Mouse (Mus musculus): ENCODE results near the gene Kcnj10. TPM values are rescaled to one million over a fixed set of nuclear protein-coding genes. Genes with fewer than 3 reads are reported as not detected.
A peak's percentile ranks its signal among the peaks of the same experiment; 100 is the strongest.

Kcnj10 gene
- total RNA-seq (2015) = 0.23 and 0.42 TPM in 2 replicates
- 0.26 and 0.28 TPM in 2 replicates for total RNA-seq (2017)

DNA sequence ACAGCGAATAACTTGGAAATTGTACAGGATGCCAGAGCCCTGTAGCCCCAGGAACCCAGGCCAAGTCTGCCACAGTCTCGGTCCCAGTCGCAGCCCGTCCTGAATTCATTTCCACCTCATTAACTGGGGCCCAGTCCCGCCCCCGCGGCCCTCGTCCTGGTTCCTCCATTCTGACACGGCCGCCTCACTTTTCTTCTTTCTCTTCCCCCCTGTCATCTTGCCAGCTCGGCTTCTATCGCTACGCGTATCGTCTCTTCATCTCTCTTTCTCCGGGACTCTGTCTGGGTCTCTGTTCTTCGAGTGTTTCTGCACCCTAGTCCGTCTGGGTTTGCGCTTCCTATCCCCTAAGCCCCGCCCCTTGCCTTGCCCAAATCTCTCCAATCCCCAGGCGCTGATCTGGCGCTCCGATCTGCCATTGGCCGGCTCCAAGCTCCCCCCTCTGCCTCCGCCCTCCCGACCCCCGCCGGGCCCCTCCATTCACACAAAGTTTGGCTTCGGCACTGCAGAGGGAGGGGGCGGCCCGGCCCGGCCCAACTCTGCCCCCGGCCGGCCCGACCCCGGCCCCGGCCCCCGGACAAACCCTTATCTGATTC is at the start of gene Kcnj10:
Gene Kcnj10 (plus strand): TSS at position 482 of the 593 bp plus-strand sequence.
- ATAC-seq (ENCODE audit: poor library complexity, severe bottlenecking) = peak; percentile 93

DNA sequence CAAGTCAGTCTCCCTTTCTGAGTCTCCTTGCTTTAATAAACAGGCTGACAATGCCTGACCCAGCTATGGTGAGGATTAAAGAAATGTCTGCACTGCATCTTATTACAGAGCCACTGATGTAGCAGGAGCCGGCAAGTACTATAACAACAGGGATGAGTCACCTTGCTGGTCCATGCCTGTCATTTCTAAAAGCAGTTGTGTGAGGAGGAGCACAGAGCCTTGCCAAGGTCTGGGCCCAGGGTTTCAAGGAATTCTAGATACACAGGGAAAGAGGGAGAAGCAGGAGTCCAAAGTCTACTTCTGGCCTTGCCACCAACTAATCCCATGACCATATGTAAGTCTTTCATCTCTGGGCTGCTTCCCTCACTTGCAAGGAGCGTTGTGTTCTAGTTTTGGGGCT is 48.1 kb upstream of the Kcnj10 start:
- no peak for ATAC-seq (ENCODE audit: poor library complexity, severe bottlenecking)

DNA sequence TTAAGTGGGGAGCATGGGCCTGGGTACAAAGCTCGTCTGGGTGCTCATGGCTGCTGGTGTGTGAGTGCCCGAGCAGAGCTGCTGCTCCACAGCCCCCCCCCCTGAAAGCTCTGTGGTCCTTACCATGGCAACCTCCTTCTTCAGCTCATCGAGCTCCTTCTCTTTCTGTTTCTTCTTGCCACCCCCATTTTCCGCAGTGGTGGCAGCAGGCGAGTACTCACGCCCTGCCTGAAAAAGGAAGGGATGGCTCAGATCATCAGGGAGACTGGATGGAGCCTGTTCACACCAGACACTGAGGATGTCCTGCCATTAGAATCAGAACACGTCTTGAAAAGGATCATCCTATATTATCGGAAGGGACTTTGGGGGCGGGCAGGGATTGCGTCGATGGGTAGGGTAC is 47.6 kb upstream of the Kcnj10 start:
- ATAC-seq (ENCODE audit: poor library complexity, severe bottlenecking) = no peak

DNA sequence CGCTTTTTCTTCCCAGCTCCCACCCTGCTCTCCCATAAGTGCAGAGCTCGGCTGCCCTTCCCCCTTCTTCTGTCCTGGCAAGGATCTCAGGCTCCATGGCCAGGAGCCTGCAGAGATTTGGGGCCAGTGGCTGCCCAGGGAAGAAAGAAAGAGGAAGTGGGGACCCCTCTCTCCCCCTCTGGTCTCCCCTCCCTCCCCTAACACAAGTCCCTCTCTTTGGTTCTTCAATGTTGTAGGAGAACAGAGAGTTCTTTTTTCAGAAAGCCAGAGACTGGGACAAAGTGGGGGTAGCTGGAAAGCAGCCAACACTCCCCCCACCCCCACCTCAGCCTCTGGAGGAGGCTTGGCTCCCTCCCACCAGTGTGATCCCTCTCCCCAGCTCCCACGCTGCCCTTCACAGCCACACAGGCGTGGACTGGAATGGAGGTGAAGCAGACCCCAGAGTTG is 45.2 kb upstream of the Kcnj10 start:
- no peak for ATAC-seq (ENCODE audit: poor library complexity, severe bottlenecking)

DNA sequence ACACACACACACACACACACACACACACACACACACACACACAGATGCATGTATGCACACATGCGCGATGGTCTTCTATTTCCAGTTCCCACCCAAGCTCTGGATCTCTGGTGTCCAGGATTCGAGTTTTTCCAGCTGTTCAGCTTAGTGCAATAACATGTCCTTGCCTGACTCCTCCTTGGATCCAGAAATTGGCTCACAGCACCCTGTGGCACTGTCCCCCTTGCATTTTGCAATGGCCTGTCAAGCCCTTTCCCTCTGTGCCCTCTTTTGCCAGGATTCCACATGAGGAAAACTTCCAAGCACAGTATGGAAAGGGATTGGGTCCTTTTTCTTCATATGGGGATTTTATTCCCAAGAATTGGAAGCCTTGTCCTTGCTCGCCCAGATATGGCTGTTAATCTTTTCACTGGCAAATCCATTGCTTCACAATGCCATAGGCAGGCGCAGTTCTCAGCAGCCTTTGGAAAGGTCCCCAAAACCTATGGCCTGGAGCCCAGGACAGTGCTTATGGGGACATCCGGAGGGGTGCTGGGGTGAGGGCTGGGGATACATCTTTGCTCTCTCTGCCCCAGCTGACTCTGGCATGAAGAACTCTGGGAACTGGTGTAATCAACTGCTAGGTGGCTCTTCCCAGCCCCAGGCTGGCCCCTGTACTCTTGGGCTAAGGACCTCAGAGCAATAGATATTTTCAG is 44.0 kb upstream of the Kcnj10 start:
- no peak for ATAC-seq (ENCODE audit: poor library complexity, severe bottlenecking)

DNA sequence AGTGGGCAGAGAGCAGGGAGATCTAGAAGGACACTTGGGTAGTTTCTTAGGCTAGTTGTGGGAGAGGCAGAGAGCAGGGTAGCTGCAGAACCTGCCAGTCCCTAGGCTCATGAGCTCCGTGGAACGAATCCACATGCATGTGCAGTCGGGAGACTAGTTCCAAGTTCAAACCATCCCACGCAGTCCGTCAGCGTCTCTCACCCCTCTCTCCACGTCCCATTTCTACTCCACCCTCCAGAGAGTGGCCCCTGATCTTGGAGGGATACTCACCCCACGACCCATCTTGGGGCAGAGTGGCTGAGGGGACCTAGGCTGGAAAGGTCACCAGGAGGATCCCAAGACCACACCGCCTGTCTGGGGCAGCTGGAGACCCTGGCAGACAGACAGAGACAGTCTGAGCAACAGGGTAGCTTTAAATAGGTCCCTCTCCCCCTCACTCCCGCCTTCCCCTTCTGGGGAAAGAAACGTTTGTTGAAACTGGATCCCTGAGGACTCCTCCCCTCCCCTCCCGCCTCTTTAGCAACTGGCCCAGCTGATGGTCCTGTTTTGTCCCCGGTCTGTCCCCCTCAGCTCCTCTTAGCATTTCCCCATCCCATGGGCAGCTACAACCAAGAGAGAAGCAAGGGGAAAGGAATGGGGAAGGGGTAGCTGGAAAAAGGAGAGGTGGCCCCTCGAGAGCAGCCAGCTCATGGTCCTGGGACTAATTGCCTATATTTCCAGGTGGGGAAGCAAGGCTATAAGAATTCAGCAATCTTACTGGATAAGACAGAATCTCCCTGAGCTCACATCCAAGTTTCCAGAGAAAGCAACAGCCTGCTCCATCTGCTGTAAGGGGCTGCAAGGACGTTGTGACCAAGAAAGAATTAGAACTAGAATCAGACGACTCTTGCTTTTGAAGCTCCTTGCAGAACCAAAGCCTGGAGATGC is 43.1 kb upstream of the Kcnj10 start, which contains the start of gene Atp1a2:
Gene Atp1a2 (minus strand): TSS at position 454 of the 927 bp plus-strand sequence.
- no peak for ATAC-seq (ENCODE audit: poor library complexity, severe bottlenecking)

DNA sequence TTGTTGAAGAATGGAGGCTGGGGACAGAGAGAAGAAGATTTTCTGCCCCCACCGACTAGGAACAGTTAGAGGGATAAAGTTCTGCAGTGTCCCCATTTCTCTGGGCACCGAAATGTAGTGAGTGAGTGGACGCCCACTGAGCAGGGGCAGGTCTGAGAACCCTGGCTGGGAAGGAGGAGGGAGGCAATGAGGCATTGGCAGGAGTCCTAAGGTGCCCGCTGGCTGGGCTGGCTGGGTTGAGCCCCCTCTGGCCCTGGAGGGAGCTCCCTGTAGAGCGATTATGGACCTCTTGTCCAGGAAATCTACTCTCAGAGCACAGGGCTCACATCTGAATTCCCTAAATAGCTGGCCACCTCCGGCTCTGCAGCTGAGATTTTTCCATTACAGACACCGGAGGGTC is 41.5 kb upstream of the Kcnj10 start:
- ATAC-seq (ENCODE audit: poor library complexity, severe bottlenecking) = no peak

DNA sequence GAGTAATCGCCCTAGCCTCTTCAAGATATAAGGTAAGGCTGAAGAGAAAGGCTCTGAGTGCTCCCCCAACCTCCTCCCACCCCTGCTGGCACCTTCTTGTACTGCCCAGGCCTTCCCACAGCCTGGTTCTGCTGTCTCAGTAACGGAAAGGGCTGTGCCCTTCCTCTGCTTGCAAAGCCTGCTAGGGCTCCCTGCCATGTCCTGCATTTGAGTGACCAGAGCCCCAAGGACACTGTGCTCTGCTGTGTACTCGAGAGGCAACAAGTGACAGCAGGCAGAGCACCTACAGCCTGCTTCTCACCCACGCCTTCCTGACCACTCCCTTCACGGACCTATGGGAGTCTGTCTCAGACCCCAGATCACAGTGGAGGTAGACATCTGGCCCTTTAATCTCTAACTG is 40.8 kb upstream of the Kcnj10 start:
- no peak for ATAC-seq (ENCODE audit: poor library complexity, severe bottlenecking)

DNA sequence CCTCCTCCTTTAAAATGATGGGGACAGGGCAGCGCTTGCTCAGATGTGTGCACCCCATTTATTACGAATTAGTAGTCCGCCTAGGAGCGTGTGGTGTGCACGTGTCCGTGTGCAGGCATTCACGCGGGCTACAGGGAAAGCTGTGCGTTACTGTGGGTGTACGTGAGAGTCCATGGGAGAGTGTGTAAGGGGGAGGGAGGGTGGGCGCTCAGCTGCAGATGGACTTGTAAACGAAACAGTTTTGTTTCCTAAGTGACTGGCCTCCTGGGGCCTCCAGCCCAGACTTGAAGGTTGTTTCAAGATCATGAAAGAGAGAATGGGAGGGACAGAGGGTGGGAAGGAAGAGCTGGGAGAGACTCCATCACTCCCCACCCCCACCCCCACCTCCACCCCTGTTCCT is 39.8 kb upstream of the Kcnj10 start:
- ATAC-seq (ENCODE audit: poor library complexity, severe bottlenecking) = no peak

DNA sequence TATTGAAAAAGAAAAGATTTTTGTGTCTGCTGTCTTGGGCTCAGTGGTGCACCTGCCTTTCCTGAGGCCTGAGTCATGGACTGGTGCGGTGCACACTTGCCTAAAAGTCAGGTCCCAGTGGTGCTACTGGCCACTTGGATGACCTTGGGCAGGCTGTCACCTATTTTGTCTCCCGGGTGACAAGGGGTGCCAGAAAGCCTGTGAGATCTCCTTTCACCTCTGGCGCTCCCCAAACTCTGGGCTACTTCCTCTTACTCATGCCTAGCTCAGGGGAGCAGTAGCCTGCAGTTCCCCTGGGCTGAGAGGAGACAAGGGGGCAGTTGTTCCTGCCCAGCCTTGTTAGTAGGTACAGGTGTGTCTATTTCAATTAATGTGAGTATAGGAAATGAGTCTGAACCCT is 38.7 kb upstream of the Kcnj10 start:
- ATAC-seq (ENCODE audit: poor library complexity, severe bottlenecking) = peak; percentile 43; the same call in 1 of the 2 replicates

DNA sequence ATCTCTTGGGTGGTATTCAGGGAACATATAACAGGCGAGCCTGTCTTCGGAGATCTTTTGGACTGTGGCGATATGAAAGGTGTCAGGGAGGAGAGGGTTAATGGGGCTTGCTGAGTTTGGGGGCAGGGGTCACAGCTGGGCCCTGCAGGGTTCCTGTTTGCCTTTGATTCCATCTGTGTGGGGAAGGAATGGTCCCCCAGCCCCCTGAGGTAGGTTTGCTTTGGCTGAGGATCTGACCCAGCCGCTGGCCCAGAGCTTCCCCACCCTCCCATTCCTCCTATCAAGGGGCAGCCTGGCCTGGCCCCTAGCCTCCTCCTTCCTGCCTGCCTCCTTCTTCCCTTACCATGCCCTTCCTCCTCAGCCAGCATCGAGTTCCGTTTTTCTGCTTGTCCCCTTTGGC is 38.2 kb upstream of the Kcnj10 start:
- no peak for ATAC-seq (ENCODE audit: poor library complexity, severe bottlenecking)

DNA sequence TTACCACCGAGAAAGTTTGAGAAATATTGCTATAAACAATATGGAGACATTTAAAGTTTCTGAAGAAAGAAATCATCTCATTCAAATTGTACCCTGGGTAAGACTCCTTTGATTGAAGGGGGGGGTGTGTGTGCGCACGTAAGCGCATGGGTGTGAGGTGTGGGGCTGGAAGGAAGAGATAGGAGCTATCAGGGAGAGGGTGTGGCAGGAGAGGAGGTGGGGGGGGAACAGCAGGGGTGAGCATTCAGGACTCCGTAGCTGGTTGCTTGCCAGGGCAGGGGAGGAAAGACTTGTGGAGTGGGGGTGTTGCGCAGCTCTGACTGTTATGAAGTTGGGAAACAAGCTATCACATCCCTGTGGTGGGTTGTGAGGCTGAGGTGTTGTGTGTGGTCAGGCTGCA is 36.6 kb upstream of the Kcnj10 start:
- no peak for ATAC-seq (ENCODE audit: poor library complexity, severe bottlenecking)

DNA sequence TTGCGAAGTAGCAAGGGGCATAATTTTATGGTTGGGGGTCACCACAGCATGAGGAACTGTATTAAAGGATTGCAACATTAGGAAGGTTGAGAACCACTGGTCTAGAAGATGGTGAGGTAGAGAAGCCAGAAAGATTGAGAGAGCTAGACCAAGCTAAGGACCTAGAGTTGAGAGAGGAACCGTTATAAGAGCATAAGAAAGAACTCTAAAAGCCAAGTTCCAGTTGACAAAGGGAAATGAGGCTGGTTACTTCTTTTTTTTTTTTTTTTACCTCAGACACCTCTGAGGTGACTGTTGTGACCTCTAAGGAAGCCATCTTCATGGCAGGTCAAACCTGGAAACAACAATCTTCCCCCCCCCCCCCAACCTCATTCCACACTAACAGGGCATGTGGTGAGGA is 35.9 kb upstream of the Kcnj10 start:
- no peak for ATAC-seq (ENCODE audit: poor library complexity, severe bottlenecking)

DNA sequence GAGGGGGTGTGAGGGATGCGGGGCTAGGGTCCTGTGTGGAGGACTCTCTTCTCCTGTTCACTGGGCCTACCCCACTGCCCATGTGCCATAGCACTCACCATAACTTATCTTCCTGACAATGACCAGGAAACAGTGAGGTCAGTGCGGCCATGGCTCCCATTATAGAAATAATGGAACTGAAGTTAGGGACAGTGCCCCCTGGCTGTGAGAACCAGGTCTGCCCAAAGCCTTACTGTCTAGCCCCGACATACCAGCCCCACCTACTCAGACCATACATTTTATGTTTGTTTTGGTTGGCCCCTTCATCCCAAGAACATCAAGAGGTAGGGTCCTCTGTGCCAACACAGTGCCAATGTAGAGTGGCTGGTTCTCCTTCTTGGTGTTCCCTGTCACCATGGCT is 35.4 kb upstream of the Kcnj10 start:
- no peak for ATAC-seq (ENCODE audit: poor library complexity, severe bottlenecking)

DNA sequence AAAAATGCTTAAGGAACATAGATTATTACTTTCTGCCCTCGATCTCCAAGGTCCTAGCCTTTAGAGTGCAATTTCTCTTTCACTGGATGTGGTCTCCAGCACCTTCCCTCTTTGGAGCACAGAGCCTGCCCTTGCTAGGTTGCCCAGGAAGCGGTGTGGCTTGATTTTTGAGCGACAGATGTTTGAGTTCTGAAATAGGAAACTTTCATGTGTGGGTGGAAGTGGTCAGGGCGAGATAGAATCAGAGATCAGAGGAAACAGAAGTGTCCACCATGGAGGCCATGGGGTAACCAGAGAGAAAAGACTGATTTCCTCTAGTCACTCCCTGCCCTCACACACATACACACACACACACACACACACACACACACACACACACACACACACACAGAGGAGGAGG is 34.8 kb upstream of the Kcnj10 start:
- ATAC-seq (ENCODE audit: poor library complexity, severe bottlenecking) = peak; percentile 50

DNA sequence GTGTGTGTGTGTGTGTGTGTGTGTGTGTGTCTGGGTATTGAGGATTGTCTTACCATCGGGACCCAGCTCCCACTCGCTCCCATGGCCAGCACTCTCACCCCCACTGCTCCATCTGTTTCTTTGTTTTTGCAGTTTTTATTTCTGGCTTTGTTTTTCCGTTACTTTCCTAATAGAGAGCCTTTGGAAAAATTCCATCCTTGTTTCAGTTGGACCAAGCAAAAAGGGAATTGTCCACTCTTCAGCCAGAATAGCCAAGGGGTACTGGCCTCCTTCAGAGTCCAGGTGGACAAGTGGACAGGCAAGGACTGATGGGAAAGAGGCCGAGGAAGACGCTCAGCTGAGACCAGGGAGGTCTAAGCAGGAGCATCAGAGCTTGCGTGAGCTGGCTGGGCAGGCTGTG is 34.1 kb upstream of the Kcnj10 start:
- ATAC-seq (ENCODE audit: poor library complexity, severe bottlenecking) = no peak

DNA sequence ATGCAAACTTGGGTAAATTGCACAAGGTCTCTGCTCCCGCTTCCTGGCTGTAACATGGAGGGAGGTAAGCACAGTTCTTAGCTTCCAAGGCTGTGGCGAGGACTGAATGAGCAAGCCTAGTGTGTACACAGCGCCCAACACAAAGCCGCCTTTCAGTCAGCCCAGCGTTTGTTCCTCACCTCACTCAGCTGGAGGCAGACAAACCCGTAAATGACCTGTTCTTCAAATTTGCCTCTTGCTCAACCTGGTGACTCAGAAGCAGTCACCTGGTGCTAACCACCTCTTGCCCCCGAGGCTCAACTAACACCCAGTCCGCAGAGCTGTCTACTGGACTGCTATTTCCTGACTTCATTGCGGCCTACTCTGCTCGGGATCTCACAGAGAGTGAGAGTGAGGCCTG is 33.1 kb upstream of the Kcnj10 start:
- ATAC-seq (ENCODE audit: poor library complexity, severe bottlenecking) = no peak

DNA sequence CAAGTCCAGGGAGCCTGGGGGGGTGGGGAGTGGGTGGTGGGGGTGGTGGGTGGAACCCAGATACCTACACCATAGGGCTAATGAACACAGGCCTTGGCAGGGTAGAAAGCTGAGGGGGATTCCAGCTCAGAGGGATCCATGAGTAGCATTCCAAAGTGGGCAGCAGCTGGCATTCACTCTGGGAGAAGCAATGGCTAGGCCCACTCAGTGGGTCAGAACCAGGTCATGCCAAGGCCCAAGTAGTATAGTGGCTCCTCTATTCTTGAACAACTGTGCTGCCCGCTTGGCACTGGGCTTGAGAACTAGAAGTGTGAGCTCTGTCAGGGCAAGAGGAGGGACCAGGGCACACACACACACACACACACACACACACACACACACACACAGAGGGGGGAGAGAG is 32.6 kb upstream of the Kcnj10 start:
- no peak for ATAC-seq (ENCODE audit: poor library complexity, severe bottlenecking)

DNA sequence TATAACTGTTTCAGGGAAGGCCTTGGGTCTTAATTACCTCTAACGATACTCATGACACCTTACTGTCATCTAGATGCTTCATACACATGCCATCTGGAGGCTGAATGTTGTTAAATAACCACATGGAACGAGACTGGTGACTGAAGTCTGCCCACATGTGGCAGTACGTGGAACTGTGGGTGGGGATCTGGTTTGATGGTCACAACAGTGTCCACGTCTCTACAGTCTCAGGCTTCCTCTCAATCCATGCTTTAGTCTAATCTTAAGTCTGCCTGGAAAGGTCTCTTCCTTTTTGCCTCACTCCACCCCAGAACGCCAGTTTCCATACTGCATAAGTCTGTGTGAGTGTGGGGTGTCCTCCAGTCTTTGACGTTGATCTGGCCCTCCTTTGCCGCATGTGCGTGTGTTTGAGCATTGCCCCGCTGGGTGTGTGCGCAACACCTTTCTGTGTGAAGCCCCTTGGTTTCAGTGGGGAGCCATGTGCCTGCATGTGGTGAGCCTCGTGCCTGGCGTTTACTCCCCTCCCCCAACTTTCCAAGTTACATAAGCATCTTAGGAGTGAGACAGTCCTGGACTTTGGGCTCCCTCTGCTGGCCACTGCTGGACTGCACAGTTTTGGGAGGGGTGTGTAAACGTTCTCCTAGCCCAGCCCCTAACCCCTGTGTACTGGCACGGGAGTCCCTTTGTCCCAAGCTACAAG is 31.2 kb upstream of the Kcnj10 start:
- ATAC-seq (ENCODE audit: poor library complexity, severe bottlenecking) = peak; percentile 38

DNA sequence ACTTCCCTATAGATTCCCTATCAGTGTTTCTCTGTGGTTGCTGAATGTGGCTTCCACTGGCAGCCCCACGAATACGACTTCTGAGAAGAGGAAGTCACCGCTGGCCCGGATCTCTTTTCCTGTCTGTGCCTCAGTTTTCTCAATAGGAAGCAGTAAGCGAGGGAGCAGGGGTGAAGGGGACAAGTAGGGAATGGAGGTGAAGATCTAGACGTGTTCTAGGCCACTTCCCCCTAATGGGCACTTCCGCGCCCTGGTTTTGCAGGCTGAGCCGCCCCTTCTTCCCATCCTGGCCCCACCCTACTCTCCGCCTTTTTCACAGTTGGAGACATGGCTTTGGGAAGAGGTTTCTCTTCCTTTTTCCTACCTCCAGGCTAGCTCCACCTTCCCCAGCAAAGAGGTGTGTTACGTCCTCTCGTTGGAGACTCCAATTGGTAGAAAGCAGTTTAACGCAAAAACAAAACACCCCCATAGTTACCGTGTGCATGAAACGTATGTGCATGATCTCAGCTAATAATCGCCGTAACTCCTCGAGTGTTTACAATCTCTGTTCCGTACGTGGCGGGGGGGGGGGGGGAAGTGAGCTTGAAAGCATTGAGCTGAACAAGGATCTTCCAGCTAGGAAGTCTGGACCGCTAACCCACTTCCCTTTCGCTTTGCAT is 29.6 kb upstream of the Kcnj10 start:
- ATAC-seq (ENCODE audit: poor library complexity, severe bottlenecking) = peak; percentile 29
